Mouse (Mus musculus): ENCODE measurements around the gene Rps6kl1. TPM values are rescaled to one million over a fixed set of nuclear protein-coding genes. Genes with fewer than 3 reads are reported as not detected.
"Not testable (repeated sequence)": the region's sequence is repeated elsewhere in the genome, so short reads cannot be mapped to it uniquely, and the experiment has no call there.

Gene Rps6kl1
- total RNA-seq, 1 experiment from 2014 or later, result 1.0 TPM

DNA sequence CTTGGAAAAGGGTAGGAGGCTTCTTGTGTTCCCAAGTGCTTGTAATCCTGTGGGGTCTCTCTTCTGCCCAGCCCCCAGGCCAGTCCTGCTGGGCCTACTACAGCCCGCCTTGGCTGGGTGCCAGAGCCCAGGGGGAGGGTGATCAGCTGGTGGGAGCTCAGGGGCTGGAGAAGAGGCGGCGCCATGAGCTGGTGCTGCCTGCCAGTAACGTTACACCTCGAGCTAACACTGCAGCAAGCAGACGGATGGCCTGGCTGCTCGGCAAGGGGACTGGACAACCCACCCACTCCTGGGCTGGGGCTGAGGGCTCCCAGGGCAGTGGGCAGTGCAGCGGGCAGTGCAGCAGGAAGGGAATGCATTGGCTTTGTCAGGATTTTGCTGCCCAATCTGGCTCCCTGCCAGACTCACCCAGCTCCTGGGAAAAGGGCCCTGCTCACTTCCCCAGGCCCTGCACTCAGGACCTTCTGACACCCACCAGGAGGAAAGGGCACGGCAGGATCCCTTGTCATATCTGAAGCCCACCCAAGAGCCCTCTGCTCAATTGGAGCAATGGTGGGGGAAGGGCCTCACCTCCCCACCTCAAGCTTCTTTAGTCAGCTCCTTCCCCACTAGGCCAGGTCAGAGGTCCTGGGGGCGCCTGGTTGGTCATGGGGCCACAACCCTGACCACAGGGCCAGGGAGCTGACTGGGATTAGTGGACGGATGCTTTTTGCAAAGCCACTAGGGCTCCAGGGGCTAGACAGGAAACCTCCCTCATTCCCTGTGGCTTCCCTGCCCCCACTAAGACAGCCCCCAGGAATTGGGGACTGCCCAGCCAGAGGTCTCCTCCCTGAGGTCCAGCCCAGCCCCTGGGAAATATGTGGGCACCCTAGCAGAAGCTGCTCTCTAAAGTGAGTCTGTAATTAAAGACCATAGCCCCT lies 25.1 kb upstream of the Rps6kl1 start:
- no peak for DNase-seq

DNA sequence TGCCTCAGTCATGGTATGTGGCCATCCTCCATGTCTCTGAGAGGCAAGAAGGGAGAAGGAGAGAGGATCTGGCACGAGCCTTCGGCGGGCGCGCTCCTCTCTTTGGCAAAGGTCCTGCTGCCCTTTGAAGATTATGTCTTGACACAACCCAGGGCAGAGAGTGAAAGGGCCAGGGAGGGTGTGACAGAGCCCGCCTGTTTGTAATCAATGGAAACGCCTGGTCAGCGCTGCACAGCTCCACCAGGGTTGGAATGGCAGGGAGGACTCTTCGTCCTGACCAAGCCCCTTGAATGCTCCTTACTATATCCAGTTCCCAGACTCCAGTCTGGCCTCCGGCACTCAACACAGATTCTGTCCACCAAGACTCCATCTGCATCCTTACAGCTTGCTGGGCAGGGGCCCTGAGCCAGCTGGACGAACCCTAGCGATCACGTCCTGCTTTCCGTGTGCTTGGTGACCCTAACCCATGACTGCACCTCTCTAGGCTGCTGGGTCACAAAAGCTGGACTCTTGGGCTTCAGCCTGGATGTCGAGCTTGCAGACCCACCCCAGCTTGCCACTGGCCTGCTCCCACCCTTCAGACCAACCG lies 24.1 kb upstream of the Rps6kl1 start:
- DNase-seq, result no peak

DNA sequence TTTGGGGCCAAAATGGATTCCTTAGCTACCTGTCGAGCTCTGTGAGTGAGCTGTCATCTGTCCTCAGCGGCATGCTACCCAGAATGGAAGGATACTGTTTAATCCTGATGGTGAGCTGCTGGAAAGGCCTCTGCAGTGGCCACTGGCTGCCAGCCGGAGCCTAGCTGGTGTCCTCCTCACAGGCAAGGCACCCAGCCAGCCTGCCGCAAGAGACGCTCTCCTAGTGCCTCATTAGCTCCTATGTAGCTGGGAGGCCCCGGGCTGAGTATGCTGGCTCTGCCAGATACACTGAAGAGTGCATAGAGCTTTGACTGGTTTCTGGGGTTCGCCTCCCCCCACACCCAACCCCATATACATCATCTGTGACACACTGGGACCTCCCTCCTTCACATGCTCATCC lies 23.0 kb upstream of the Rps6kl1 start:
- DNase-seq, result no peak

DNA sequence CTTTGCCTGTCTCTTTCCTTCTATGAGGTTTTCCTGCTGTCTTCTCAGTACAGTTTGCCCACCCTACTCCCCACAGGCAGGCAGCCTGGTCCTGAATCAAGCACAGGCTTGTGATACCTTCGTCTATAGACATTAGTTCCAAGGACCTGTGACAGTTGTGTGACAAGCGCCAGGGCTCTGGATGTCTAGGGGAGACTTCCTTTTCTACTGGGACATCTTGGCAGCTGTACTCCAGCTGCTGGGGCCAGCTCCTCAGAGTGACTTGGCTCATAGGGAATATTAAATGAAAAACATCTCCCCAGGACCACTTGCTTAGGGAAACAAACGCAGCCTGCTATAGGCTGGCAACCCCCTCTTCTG lies 19.9 kb upstream of the Rps6kl1 start:
- no peak for DNase-seq

- DNase-seq, result no peak
Observed at GRCm38 (mm10) chr12:85170284-85170947, 19.4 kb upstream of the Rps6kl1 start.

- no peak for DNase-seq
Observed at GRCm38 (mm10) chr12:85169877-85170276, 18.8 kb upstream of the Rps6kl1 start.

DNA sequence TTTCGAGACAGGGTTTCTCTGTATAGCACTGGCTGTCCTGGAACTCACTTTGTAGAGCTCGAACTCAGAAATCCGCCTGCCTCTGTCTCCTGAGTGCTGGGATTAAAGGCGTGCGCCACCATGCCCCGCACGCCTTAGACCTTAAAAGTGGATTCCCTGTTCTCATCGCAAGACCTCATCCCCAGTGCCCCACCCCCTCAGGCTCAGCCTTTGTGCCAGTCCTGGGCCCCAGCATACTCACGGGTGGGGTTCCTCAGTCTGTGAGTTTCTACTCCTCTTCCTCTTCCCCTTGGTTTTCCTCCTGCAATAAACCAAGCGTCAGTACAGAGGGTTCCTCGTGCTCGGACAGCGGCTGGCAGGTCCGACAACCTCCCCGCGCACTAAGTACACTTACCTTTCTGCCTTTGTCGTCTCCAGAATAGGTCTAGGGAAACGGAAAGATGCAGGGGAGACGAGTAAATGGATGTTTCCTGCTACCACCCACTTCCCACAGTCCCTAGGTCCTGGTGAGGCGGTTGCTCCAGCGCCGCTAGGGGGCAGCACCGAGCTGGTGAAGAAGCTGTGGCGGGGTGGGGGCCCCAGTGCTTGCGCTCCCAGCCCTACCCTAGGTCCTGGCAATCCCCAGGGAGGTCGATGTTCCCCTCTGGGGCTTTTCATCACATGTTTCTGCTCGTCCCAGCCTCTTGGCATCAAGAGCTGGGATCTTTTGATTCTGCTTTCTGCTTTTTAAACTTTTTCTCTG lies 18.2 kb upstream of the Rps6kl1 start:
- peak; percentile 90 for DNase-seq

GRCm38 (mm10) chr12:85166631-85167030 lies 15.6 kb upstream of the Rps6kl1 start:
- DNase-seq, result no peak

- DNase-seq, result no peak
Observed at GRCm38 (mm10) chr12:85164996-85165395, 13.9 kb upstream of the Rps6kl1 start.

GRCm38 (mm10) chr12:85159592-85159991 lies 8.5 kb upstream of the Rps6kl1 start:
- no peak for DNase-seq

- no peak for DNase-seq
Observed at GRCm38 (mm10) chr12:85158801-85159200, 7.7 kb upstream of the Rps6kl1 start.

DNA sequence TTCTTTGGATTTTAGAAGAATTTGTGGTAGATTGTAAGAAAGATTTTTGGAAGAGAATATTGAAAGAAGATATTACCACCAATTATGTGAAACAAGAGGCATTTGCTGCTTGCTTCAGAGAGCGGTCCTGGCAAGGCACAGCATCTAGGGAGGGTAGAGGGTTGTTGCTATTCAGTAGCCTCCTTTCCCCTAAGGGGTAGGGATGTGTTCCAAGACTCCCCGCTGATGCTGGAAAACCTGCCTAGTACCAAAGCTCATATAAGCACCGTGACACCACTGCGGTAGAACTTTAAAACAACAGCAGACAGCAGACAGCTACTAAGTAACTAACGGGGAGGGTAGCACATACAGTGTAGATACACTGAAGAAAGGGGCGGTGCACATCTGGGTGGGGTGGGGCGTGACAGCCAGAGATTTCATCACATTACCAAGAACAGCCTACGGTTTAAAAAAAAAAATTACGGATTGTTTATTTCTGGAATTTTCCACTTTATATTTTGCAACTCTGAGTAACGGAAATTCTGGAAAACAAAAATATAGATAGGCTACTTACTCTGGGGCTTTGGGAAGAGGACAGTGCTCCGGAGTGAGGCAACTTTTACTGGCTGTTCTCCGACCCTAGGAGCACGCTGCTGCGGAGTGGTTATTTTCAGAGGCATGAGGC lies 6.9 kb upstream of the Rps6kl1 start:
- DNase-seq, result no peak

DNA sequence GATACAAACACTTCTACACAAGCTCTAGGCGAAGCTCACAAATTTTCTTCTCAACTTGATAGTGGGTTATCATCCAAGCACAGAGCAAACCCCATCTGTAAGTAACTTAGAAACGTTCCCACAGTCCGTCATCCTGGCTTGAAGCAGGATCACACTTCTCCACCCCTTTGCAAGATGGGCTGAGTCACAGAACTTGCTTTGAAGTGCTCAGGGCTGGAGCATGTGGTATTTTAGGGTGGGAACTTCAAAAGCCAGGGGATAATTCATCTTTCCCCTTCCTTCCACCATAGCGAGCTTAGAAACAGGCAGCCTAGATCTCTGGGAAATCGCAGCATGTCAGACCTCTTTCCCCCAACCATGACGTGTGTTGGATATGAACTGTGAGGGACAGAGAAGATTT lies 5.3 kb upstream of the Rps6kl1 start:
- no peak for DNase-seq

GRCm38 (mm10) chr12:85153011-85153410 lies 1.9 kb upstream of the Rps6kl1 start:
- DNase-seq, result no peak

DNA sequence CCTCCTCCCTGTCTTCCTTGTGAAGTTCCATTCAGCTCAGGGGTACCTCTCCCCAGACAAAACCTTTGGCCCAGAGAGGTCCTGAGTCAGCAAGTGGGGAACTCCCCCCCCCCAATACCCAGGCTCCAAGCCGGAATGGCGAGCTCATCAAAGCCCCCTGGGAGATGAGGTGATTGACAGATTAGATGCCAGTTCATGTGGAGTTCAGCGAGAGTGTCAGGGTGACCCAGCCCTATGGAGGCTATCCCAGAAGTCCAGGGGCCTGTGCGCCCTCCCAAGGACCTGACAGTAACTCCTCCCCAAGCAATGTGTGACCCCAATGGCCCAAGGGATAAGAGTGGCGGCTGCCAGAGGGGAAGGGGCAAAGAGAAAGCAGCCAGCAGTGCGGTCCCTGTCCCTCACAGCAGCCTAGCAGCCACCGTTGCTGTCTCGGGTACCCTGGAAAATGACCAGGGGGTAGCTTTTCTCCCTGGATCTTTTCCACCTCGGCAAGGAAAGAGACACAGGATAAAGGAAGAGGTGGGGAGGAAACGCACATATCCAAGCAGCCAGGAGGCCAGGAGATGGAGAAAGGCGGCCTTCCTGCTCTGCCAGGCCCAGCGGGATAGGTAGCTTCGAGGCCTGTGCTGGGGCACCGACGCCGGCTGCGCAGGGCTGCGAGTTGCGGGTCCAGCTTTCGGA lies 603 bp downstream of the Rps6kl1 start:
- DNase-seq, result no peak

DNA sequence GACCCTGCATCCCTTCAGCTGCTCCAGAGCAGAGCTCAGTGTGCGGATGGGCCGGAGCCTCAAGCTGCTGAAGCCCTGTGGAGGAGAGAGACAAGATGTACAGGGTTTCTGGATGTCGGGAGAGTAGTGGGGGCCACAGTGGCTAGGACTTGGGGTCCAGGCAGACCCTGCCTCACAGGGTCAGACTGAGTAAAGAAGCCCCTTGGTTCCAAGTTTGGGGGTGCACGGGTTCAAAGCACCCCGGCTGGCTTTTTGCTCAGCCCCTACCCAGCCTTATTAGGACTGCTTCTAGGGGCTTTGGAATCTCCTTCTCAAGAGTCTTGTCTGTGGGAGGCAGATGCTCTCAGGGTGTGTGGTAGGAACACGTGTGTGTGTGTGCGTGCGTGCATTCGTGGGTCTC lies 4.2 kb downstream of the Rps6kl1 start:
- DNase-seq, result no peak

- DNase-seq, result no peak
Observed at GRCm38 (mm10) chr12:85146355-85146754, 4.7 kb downstream of the Rps6kl1 start.

GRCm38 (mm10) chr12:85145630-85146029 lies 5.4 kb downstream of the Rps6kl1 start:
- DNase-seq, result no peak

DNA sequence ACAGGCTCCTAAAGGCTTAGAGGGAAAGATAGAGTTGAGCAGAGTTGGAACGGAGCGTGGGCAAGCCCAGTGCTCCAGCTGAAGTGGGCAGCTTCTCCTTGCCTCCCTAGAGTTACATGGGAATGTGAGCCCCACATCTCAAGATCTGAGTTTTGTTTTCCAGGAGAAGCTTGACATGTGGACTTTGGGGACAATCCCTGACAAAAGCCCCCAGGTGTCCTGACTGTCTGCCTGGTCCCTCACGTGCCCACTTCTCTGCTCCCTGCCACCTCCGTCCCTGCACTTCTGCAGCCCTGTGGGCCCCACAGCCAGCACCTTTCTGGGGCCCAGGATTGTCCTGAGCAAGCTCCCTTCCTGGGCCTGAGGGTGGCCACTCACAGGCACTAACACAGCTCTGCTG lies 6.2 kb downstream of the Rps6kl1 start:
- no peak for DNase-seq

- not testable (repeated sequence) for DNase-seq
Observed at GRCm38 (mm10) chr12:85144276-85144675, 6.8 kb downstream of the Rps6kl1 start.

- DNase-seq, result peak; percentile 79
Observed at GRCm38 (mm10) chr12:85142803-85143202, 8.3 kb downstream of the Rps6kl1 start.

Measured in adrenal gland, postnatal 25 days (tissue).